Mouse (Mus musculus) kidney, postnatal 4 days (tissue): ENCODE measurements at regions not wholly inside any gene's neighbourhood (a gene's known extent, or its start where the extent isn't known, plus 50 kb on each side); places are given as distances from the start of the nearest gene placed in this dataset.

Experiments used
- DNase-seq, 2 experiments: peaks; one replicate each; pipeline ENCODE4 v3.0.0; 2021; ENCODE audit warnings: mixed read lengths in 2 of 2

DNA sequence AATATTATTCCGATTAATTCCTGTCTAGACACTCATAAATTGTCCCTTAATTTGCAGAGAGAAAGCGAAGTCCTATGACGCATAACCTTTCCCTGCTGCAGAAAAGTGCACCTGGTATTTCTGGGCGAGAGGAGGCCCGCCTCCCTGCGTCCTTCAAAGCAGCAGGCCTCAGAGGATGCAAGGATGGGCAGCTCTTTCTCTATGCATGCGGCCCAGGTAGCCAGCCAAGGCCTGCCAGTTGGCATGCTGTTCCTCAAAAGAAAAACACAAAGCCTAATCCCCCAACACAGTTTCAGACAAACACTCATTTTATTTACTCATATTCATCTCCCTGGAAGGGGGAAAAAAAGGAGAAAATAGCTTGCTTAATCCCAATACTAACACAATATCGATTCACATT, 308.2 kb downstream of the Gm10295 start:
- DNase-seq: no peak

DNA sequence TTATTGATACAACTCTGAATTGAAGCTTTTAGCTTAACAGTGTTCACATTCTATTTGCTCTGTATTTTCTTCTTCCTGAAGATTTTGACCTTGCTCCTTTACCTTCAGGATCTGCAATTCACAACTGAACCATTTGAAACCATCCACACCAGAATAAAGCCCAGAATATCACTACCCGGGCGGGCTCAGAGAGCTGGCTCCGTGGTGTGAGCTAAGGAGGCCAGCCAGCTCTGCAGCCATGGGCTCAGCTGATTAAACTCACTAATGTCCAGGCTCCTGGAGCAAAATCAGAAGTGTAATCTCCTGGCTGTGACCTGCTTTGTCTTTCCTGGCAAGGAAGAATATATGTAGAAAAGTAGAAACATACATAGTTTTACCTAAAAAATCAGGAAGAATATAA, 309.9 kb downstream of the Gm10295 start:
- DNase-seq: no peak

DNA sequence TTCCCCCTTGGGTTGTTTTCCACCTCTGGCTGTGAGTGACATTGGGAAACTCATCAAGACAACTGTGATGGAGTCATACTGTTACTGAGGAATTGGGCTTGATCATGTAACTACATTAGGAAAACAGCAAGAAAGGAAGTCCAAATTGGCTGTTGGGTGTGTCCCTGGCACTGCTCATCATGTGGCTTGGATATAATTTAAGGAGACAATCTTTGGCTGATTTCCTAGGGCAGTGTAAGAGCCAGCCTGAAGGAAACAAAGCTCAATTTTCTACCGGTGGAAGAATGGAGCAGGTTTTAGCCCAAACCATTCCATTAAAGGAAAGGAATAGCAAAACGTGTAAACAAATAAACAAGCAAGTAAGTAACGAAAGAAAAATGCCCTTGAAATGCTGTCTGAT, 310.4 kb downstream of the Gm10295 start:
- DNase-seq: no peak

DNA sequence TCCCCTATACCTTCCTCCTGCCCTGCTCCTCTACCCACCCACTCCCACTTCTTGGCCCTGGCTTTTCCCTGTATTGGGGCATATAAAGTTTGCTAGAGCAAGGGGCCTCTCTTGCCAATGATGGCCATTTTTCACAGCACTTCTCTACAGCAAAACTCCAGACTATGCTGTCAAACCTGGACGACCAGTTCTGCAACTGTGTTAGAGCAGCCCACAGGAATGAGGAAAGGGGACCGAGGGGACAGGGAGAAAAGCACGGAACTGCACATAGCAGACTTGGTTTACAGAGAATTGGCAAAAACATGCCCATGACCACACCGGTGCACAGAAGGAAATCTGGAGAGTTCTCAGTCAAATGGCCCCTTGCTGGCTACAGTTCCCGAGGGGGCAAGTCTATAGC, 312.7 kb downstream of the Gm10295 start:
- DNase-seq: no peak

DNA sequence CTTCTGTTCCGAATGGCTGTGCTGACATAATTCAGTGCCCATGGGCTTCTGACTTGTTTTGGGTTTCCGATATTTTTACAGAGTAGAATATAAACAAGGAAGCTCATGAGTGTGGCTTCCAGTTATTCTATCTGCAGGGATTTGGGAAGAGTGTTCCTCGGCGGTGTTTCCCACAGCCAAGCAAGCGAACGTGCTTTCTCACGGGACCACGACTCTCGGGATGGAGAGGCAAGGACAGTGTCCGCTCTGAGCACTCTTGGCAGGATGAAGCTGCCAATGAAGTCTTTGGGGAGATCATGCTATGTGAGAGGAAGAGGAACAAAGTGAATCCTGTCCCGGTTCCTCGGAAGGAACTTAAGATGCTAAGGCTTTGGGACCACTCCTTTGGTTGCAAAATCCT, 318.2 kb downstream of the Gm10295 start:
- DNase-seq: peak in 1 of 2 experiments; percentile 22

DNA sequence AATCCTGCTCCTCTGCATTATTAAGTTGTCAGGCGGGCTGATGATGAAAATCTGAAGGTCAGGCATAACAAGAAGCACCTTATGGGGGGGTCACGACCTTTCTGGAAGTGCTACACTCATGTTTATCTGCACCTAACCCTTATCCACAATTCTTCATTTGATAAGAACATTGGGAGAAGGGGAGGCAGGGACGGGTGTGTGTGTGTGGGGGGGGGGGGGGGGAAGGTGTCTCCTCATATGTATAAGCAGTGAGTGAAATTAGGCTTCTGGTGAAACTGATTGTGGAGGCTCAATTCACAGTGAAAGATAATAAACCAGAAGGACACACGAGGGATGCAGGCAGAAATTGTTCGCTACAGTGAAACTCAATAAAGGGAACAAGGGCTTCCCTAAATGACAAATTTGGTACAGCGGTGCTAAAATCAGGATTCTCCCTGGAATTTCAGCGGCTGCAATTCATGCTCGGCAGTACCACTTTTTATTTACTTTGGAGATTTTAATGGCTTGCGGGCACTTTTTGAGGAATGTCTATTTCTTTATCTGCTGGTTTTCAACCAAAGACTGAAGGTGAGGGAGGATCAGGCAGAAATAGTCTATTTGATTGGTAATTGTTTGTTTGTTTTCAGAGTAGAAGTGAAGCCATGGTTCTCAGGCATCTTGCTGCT, 327.2 kb downstream of the Gm10295 start:
- no peak for DNase-seq

DNA sequence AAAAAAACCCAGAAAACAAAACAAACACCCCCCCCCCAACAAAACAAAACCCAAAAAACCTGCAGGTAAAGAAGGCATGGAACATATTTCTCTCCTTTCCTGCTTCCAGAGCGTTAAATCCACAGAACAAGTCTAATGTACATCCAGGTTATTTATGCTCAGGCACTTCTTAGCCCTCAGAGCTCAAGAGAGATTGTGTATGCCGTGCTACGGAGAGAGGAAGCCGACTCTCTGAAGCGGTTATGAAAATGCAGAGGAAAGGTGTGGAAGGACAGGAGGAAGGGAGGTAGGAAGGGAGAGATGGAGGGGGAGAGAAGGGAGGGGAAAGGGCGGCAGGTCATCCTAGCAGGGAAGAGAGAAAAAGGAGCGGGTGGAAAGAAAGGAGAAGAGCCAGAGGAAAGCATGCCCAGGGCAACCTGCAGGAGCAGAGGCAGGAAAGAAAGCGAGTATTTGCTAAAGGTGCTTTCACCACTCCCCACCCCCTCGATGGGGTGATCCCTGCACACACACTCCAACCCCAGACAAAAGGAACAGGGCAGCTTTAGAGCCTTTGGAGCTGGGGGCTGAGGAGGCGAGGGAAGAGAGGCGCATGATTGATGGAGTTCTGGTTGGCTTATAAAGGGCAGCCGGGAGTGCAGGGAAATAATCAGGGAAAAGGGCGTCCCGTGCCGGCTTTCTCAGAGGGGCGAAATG, 327.9 kb downstream of the Gm10295 start:
- peak; percentile 51 to 61 for DNase-seq
